Mouse (Mus musculus) brain, embryonic 14.5 days (tissue): ENCODE data around the gene Adgrl2. TPM values are rescaled to one million over a fixed set of nuclear protein-coding genes. Genes with fewer than 3 reads are reported as not detected.
A peak's percentile ranks its signal among the peaks of the same experiment; 100 is the strongest.

Experiments used
- DNase-seq: peaks from one replicate; pipeline ENCODE4 v3.0.0-alpha.2; 2011; ENCODE audit warnings: low read depth
- CTCF ChIP-seq: fragments of 200-500 bp; IDR thresholded peaks from 2 replicates; pipeline ENCODE4 v1.5.1; 2012; ENCODE audit warnings: inconsistent platforms, mild to moderate bottlenecking, moderate library complexity, borderline replicate concordance; ENCODE audit not compliant: insufficient read depth, insufficient read length; ENCODE audit errors: extremely low read depth
- POLR2A ChIP-seq: fragments of 200-500 bp; IDR thresholded peaks from 2 replicates; pipeline ENCODE4 v1.6.1; 2012; ENCODE audit warnings: mild to moderate bottlenecking, inconsistent platforms, borderline replicate concordance; ENCODE audit not compliant: poor library complexity, insufficient read depth, insufficient read length, severe bottlenecking; ENCODE audit errors: extremely low read depth
- polyA plus RNA-seq: library from polyadenylated mRNA; depleted of rRNA; stranded (reverse); fragments of >200 nt; gene quantifications from 2 replicates; pipeline ENCODE4 v1.2.3, GENCODE M21; 2012

The Adgrl2 gene
- polyA plus RNA-seq, 1 experiment, result 262 TPM

DNA sequence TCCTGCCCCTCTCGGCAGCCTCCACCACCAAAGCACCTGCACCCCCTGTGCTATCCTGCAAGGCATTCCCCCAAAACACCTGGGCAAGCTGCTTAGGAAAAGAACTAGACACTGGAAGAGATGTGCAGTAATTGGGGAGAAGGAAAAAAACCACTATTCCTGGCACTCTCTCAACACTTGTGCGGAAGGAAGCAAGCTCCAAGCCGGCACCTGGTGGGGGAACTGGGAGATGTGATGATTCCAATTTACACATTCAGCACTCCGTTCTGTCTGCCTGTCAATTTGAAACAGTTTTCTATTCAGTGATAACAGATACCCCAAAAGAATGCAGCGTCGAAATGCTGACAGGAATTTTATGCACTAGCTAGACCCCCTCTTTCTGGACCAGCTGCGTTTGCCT, 50.9 kb downstream of the Adgrl2 start:
- DNase-seq, result peak; percentile 94
- 0 out of 2 replicates have a peak, but pooled peaks have one; percentile 8 for TF ChIP-seq CTCF
- TF ChIP-seq POLR2A, result no peak

GRCm38 (mm10) chr3:148935056-148935455, 55.3 kb downstream of the Adgrl2 start:
- peak; percentile 92 for DNase-seq
- TF ChIP-seq CTCF (no peak), POLR2A (no peak)

DNA sequence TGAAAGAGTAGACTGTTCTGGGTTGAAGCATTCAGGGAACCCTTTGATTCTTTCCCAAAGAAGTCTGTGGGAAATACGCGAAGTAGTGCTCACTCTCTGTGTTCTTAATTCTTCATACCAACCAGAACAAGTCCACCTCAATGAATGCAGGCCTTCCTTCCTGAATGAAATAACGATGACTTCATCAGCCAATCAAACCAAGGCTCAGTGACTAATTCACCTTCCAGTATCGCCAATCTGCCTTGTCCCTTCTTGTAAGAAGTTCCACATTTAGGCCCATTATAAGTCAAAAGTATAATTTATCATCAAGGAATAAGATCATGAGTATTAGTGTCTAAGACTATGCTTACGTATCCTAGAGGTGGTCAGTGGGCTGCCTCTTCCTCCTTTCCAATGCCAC, 56.1 kb downstream of the Adgrl2 start:
- TF ChIP-seq POLR2A (no peak), CTCF (no peak)
- DNase-seq, result no peak

GRCm38 (mm10) chr3:148933160-148933559, 57.2 kb downstream of the Adgrl2 start:
- TF ChIP-seq POLR2A (no peak), CTCF (no peak)
- no peak for DNase-seq

DNA sequence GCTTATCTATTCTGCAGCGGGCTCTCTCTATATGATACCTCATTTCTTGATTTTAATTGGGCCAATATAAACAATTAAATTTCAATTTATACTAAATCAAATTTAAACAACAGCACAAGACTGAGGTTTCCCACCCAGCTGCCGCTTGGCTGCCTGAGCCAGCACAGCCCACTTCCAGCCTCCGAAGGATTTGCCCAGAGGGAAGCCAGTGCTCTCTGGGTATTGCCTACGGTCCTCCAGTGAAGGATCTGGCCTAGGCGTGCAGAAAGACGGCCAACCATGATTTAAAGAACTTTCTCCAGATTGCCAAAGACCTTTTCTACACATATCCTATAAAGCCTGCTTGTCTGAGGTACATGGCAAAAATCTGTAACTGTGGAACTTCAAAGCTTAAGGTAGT, 59.4 kb downstream of the Adgrl2 start:
- TF ChIP-seq CTCF (no peak), POLR2A (no peak)

GRCm38 (mm10) chr3:148926330-148926729, 64.0 kb downstream of the Adgrl2 start:
- no peak for DNase-seq
- TF ChIP-seq POLR2A (no peak), CTCF (no peak)

More for the DNA sequence above, 59.4 kb downstream of the Adgrl2 start:
- no peak for DNase-seq

- TF ChIP-seq CTCF (no peak), POLR2A (no peak)
- peak; percentile 85 for DNase-seq
Observed at GRCm38 (mm10) chr3:148922618-148923095, 67.7 kb downstream of the Adgrl2 start.

DNA sequence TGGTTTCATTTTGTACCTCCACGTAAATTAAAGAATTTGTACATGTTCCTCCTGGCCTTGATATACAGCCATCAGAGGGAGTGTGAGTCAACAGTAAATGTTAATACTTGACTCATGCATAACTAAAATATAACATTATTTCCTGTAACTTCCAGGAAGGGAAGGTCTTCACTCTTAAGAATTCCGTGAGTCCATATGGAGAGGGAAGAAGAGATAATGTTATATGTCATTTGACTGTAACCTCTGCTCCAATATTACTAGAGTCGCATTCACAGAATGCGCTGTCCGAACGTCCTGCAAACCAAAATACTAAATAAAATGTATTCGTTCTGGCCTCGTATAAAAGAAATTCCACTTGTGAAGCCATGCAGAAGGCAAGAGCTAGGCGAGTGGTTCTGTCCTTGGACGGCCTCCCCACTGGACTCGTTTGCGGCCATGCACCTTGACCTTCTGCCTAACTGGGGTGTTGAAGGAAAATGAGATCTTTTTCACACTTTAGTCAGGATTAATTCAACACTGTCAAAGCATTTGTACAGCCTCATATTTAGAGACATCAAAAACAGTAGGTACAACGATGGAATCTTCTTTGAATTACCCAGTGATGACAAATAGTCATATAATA, 68.3 kb downstream of the Adgrl2 start:
- TF ChIP-seq CTCF, result no peak
- no peak for TF ChIP-seq POLR2A
- DNase-seq, result no peak

DNA sequence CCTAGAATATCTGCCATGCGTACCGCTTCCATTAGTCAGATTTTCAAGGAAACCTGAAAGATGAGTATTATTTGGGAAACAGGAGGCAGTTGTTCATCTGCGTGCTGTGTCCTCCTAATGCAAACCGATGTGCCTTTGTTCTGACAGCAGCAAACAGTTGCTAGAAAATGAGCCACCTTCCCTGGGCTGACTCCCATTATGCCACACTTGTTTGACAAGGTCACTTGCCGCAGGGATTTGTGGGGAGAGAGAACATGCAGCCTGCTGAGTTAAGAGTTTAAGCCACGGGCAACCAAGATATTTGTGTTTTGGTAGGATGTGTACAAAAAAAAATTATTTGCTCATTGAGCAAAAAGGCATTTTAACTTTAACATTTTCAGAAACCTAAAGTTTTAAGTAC, 69.5 kb downstream of the Adgrl2 start:
- TF ChIP-seq CTCF, result no peak
- TF ChIP-seq POLR2A, result no peak
- DNase-seq, result peak; percentile 58

DNA sequence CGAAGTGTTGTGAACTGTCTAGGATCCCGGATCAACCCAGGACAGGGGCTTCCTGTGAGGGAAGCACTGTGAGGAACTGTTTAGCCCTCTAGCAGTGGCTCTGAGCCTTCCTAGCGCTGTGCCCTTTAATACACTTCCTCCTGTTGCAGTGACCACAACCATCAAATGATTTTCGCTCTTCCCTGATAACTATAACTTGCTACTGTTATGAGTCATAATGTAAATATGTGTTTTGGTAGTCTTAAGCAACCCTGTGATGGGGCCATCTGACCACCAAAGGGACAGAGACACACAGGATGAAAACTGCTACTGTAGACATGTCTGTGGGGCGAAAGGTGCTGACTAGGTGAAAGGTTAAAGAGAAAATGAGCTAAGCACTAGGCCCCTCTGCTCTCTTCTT, 71.9 kb downstream of the Adgrl2 start:
- no peak for TF ChIP-seq POLR2A
- no peak for TF ChIP-seq CTCF
- DNase-seq, result no peak

GRCm38 (mm10) chr3:148917837-148918236, 72.5 kb downstream of the Adgrl2 start:
- TF ChIP-seq CTCF (no peak), POLR2A (no peak)
- DNase-seq, result no peak

- TF ChIP-seq CTCF (no peak), POLR2A (no peak)
- DNase-seq, result no peak
Observed at GRCm38 (mm10) chr3:148916226-148916625, 74.1 kb downstream of the Adgrl2 start.
